Mouse (Mus musculus) intestine, embryonic 14.5 days (tissue): ENCODE measurements around the gene Osbpl11. TPM values are rescaled to one million over a fixed set of nuclear protein-coding genes. Genes with fewer than 3 reads are reported as not detected.
A peak's percentile ranks its signal among the peaks of the same experiment; 100 is the strongest.

Source experiments
- ATAC-seq: fragments of 200-750 bp; cut with Nextera tagmentation; replicated peaks from 2 replicates; pipeline ENCODE4 v1.8.0; 2017; ENCODE audit warnings: low read depth, moderate number of reproducible peaks, moderate TSS enrichment, moderate library complexity; ENCODE audit not compliant: low FRiP score, low TSS enrichment
- DNase-seq: peaks from one replicate; pipeline ENCODE4 v3.0.0-alpha.2; 2018; ENCODE audit warnings: low spot score
- H3K27ac ChIP-seq: fragments of 300-500 bp; sonication (generic); 2 replicates; pipeline ENCODE4 v1.5.1; 2014; ENCODE audit warnings: low read depth, mild to moderate bottlenecking, control low read depth
- H3K27me3 ChIP-seq: fragments of 300-500 bp; sonication (generic); replicated peaks from 2 replicates; pipeline ENCODE4 v1.6.1; 2014; ENCODE audit warnings: low read length, control low read depth; ENCODE audit not compliant: control insufficient read depth, insufficient read depth
- H3K36me3 ChIP-seq: fragments of 300-500 bp; sonication (generic); 2 replicates; pipeline ENCODE4 v1.6.1; 2014; ENCODE audit warnings: low read length, control low read depth; ENCODE audit not compliant: control insufficient read depth, insufficient read depth
- H3K4me1 ChIP-seq: fragments of 300-500 bp; sonication (generic); replicated peaks from 2 replicates; pipeline ENCODE4 v1.6.1; 2014; ENCODE audit warnings: low read length, control low read depth, mixed read lengths; ENCODE audit not compliant: control insufficient read depth, insufficient read depth
- H3K4me2 ChIP-seq: fragments of 300-500 bp; sonication (generic); 2 replicates; pipeline ENCODE4 v1.6.1; 2014; ENCODE audit warnings: low read length
- H3K4me3 ChIP-seq: fragments of 300-500 bp; sonication (generic); 2 replicates; pipeline ENCODE4 v1.5.1; 2014; ENCODE audit warnings: low read depth, low read length, control low read depth, mixed read lengths
- H3K9ac ChIP-seq: fragments of 300-500 bp; sonication (generic); 2 replicates; pipeline ENCODE4 v1.6.1; 2014; ENCODE audit warnings: mild to moderate bottlenecking, low read length
- H3K9me3 ChIP-seq: fragments of 300-500 bp; sonication (generic); 2 replicates; pipeline ENCODE4 v1.6.1; 2016; ENCODE audit warnings: low read length, control low read depth; ENCODE audit not compliant: control insufficient read depth
- WGBS: fragments of 180-500 bp; shearing (Covaris S2); extraction: QIAGEN DNeasy Blood & Tissue Kit; methylation state at CpG from one replicate; pipeline ENCODE4 v1.1.7; 2014; 5-methylcytosine and 5-hydroxymethylcytosine counted together
- polyA plus RNA-seq: library from polyadenylated mRNA; unstranded; fragments of >200 nt; fragmentation: Nextera tagmentation; extraction: Ambion mirVana; gene quantifications from 2 replicates; pipeline ENCODE4 v1.2.1, GENCODE M21; 2014

Osbpl11 gene
- polyA plus RNA-seq, 1 experiment from 2014 or later, result 14.9 TPM

DNA sequence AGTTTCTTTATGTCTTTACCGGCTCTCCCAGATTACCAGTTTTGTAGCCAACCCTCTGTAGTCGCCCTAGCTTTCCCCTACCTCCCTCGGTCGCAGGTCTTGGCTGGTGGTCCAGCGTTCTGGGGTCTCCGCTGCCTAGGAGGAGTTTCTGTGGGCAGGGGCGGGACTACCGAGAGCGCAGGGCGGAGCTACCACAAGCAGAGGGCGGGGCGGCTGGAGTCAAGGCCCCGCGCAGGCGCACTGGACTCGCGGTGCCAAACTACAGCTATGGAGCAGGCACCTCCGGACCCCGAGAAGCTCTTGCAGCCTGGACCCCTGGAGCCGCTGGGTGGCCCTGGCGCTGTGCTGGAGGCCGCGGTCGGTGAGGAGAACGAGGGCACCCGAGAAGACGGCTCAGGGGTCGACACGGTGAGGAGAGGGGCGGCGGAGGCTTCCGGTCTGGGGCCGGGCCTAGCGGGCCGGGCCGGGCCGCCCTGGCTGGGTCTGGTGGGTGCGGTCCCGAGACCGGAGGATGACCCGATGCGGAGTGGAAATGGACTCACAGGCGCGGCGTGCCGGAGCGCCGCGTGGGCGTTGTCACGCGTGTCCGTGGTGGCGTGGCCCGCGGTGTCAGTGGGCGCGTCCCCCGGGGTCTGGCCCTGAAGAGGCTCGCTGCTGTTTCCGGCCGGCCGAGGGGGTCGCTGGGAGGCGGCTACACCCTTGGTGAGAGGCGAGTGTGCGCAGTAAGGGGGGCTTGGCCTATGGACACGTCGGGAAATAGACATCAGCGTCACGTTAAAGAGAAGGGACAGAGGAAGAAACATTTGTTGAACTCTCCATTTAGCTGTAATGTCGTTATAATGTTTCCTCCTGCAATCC lies 66.6 kb downstream of the Osbpl11 start, which contains the start of gene Snx4:
TSS of gene Snx4 (plus strand) at position 249 of the 858 bp plus-strand sequence.
- Histone ChIP-seq H3K4me1 (peaks cover 9% of the 10 kb centered on the region), H3K9ac (peak within 1 kb of the TSS; percentile 93), H3K27me3 (no peaks in the 10 kb centered on the region), H3K4me2 (peak within 1 kb of the TSS; percentile 77), H3K36me3 (no peaks in the 10 kb centered on the region), H3K27ac (peak within 1 kb of the TSS; percentile 86), H3K9me3 (no peaks in the 10 kb centered on the region), H3K4me3 (peak within 1 kb of the TSS; percentile 96)
- ATAC-seq (peak; percentile 92), DNase-seq (peak; percentile 98)
- WGBS, result under 1% methylated on average over 70 of the region's 72 CpGs

DNA sequence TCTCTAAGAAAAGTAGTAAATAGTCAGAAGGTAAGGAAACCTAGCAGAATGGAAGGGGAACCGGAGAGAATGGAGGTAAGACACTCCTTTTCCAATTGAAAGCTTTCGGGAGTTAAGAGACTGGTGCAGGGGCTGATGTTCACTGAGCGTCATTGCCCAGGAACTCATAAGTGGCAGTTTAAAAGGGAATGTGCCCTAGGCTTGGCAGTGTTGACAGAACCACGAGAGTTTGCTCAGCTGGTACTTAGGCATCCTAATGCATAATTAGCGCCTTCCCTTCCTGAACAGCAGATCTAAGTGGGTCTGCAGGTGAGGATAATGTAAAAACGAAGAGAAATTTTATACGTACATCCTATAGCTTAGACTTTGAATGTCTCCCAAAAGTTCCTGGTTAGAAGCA lies 70.7 kb downstream of the Osbpl11 start:
- ATAC-seq (no peak), DNase-seq (no peak)
- Histone ChIP-seq H3K4me1 (peaks cover 15% of the 10 kb centered on the region), H3K27ac (no peak overlapping the region), H3K9ac (no peak overlapping the region), H3K4me3 (no peak overlapping the region), H3K27me3 (no peaks in the 10 kb centered on the region), H3K4me2 (no peak overlapping the region), H3K36me3 (no peaks in the 10 kb centered on the region), H3K9me3 (no peaks in the 10 kb centered on the region)
- 81% methylated on average over 7 of the region's 7 CpGs for WGBS

GRCm38 (mm10) chr16:33258530-33258929 lies 73.7 kb downstream of the Osbpl11 start:
- Histone ChIP-seq H3K9me3 (no peaks in the 10 kb centered on the region), H3K36me3 (no peaks in the 10 kb centered on the region), H3K4me2 (no peak overlapping the region), H3K9ac (no peak overlapping the region), H3K4me3 (no peak overlapping the region), H3K27me3 (no peaks in the 10 kb centered on the region), H3K4me1 (peaks cover 15% of the 10 kb centered on the region), H3K27ac (no peak overlapping the region)
- ATAC-seq (no peak), DNase-seq (no peak)
- WGBS, result 86% methylated on average over 2 of the region's 2 CpGs

DNA sequence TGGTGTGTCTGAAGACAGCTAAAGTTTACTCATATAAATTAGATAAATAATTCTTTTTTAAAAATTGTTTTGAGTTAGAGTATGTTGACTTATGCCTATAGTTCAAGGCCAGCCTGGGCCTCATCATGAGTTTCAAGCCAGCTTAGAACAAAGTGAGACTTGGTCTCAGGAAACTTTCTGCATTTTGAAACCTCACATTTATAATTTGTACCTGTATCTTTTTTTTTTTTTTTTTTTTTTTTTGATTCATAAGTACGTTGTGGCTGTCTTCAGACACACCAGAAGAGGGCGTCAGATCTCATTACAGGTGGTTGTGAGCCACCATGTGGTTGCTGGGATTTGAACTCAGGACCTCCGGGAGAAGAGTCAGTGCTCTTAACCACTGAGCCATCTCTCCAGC lies 75.0 kb downstream of the Osbpl11 start:
- 98% methylated on average over 3 of the region's 3 CpGs for WGBS
- ATAC-seq, result no peak
- H3K4me2 ChIP-seq, result no peak overlapping the region
- no peak overlapping the region for H3K27ac ChIP-seq
- H3K9me3 ChIP-seq, result no peaks in the 10 kb centered on the region
- H3K4me1 ChIP-seq, result peaks cover 15% of the 10 kb centered on the region
- peaks cover 10% of the 10 kb centered on the region; the same call in 1 of the 2 replicates for H3K36me3 ChIP-seq
- H3K4me3 ChIP-seq, result no peak overlapping the region
- H3K27me3 ChIP-seq, result no peaks in the 10 kb centered on the region
- no peak for DNase-seq
- H3K9ac ChIP-seq, result no peak overlapping the region

GRCm38 (mm10) chr16:33260825-33261224 lies 76.0 kb downstream of the Osbpl11 start:
- 61% methylated on average over 8 of the region's 8 CpGs for WGBS
- Histone ChIP-seq H3K4me3 (no peak overlapping the region), H3K36me3 (peaks cover 20% of the 10 kb centered on the region), H3K9ac (no peak overlapping the region), H3K4me2 (no peak overlapping the region), H3K4me1 (peaks cover 15% of the 10 kb centered on the region), H3K27ac (peak overlapping the region; percentile 43), H3K9me3 (no peaks in the 10 kb centered on the region), H3K27me3 (no peaks in the 10 kb centered on the region)
- ATAC-seq, result no peak
- no peak for DNase-seq

GRCm38 (mm10) chr16:33261584-33262061 lies 76.8 kb downstream of the Osbpl11 start:
- peak overlapping the region; percentile 43 for H3K27ac ChIP-seq
- H3K4me3 ChIP-seq, result no peak overlapping the region
- DNase-seq (no peak), ATAC-seq (no peak)
- H3K27me3 ChIP-seq, result no peaks in the 10 kb centered on the region
- 69% methylated on average over 2 of the region's 2 CpGs for WGBS
- no peaks in the 10 kb centered on the region for H3K9me3 ChIP-seq
- H3K9ac ChIP-seq, result no peak overlapping the region
- H3K4me1 ChIP-seq, result peaks cover 15% of the 10 kb centered on the region
- no peak overlapping the region for H3K4me2 ChIP-seq
- peaks cover 28% of the 10 kb centered on the region for H3K36me3 ChIP-seq

GRCm38 (mm10) chr16:33262096-33262495 lies 77.2 kb downstream of the Osbpl11 start:
- Histone ChIP-seq H3K4me1 (peaks cover 15% of the 10 kb centered on the region), H3K9ac (no peak overlapping the region), H3K27ac (no peak overlapping the region), H3K4me3 (no peak overlapping the region), H3K36me3 (peaks cover 32% of the 10 kb centered on the region), H3K9me3 (no peaks in the 10 kb centered on the region), H3K4me2 (no peak overlapping the region), H3K27me3 (no peaks in the 10 kb centered on the region)
- no peak for DNase-seq
- ATAC-seq, result no peak
- 70% methylated on average over 1 of the region's 1 CpGs for WGBS

DNA sequence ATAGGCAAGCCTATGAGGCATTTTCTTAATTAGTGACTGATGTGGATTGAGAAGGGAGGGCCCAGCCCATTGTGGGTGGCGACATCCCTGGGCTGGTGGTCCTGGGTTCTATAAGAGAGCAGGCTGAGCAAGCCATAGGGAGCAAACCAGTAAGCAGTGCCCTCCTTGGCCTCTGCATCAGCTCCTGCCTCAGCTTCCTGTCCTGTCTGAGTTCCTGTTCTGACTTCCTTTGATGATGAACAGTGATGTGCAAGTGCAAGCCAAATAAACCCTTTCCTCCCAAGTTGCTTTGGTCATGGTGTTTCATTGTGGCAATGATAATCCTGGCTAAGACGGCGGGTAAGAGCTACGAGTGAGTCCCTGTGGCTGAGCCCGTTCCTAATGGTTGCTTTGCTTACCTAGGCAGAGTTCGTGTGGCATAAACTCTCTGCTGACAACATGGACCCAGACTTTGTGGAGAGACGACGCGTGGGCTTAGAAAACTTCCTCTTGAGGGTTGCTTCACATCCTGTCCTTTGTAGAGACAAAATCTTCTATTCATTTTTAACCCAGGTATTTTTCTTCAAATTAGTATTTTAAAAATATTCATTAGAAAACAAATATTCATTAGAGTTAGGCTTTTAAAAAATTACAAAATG lies 82.9 kb downstream of the Osbpl11 start:
- H3K4me2 ChIP-seq, result no peak overlapping the region
- no peaks in the 10 kb centered on the region for H3K9me3 ChIP-seq
- no peak overlapping the region for H3K9ac ChIP-seq
- DNase-seq (no peak), ATAC-seq (no peak)
- H3K27me3 ChIP-seq, result no peaks in the 10 kb centered on the region
- no peak overlapping the region for H3K4me3 ChIP-seq
- H3K36me3 ChIP-seq, result peaks cover 69% of the 10 kb centered on the region
- 95% methylated on average over 9 of the region's 9 CpGs for WGBS
- H3K4me1 ChIP-seq, result no peaks in the 10 kb centered on the region
- no peak overlapping the region for H3K27ac ChIP-seq
